Mouse (Mus musculus) brain, embryonic 14.5 days (tissue): ENCODE results near the gene Kcnh2. TPM values are rescaled to one million over a fixed set of nuclear protein-coding genes. Genes with fewer than 3 reads are reported as not detected.

ENCODE experiments used
- DNase-seq: peaks from one replicate; pipeline ENCODE4 v3.0.0-alpha.2; 2011; ENCODE audit warnings: low read depth
- CTCF ChIP-seq: fragments of 200-500 bp; IDR thresholded peaks from 2 replicates; pipeline ENCODE4 v1.5.1; 2012; ENCODE audit warnings: inconsistent platforms, mild to moderate bottlenecking, moderate library complexity, borderline replicate concordance; ENCODE audit not compliant: insufficient read depth, insufficient read length; ENCODE audit errors: extremely low read depth
- POLR2A ChIP-seq: fragments of 200-500 bp; IDR thresholded peaks from 2 replicates; pipeline ENCODE4 v1.6.1; 2012; ENCODE audit warnings: mild to moderate bottlenecking, inconsistent platforms, borderline replicate concordance; ENCODE audit not compliant: poor library complexity, insufficient read depth, insufficient read length, severe bottlenecking; ENCODE audit errors: extremely low read depth
- polyA plus RNA-seq: library from polyadenylated mRNA; depleted of rRNA; stranded (reverse); fragments of >200 nt; gene quantifications from 2 replicates; pipeline ENCODE4 v1.2.3, GENCODE M21; 2012

Kcnh2 gene
- polyA plus RNA-seq, 1 experiment: 61.1 TPM

DNA sequence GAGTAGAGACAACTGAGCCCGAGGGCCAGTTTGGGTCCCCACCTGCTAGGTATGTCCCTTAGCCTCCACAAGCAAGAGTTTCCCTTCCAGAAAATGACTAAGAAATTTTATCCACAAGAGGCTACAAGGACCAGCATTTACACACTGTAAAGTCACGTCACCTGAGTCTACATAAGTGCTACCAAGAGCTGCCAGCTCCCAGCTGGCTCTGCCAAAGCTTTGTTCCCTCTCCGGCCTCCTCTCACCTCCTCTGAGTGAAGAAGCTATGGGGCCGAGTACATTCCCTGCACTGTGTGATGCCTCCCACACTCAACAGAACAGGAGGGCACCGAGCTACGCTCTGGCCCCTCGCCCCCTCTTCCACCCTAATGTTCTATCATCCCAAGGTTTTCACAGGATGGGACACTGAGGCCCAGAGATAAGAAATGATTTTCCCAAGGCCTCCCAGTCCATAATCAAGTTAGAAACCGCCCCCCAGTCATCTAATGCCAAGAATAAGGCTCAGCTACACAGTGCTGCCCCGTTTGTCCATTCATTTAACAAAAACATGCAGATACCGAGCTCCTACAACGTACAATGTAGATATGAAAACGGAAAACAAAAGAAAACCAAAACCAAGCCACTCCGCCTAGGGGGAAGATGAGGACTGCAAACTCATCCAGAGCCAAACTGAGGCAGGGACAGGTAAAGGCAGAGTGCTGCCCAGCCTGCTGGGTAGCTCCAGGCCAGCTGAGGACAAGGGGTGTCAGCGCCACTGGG is 9.0 kb downstream of the Kcnh2 start:
- no peak for TF ChIP-seq POLR2A
- TF ChIP-seq CTCF: no peak
- DNase-seq: no peak

DNA sequence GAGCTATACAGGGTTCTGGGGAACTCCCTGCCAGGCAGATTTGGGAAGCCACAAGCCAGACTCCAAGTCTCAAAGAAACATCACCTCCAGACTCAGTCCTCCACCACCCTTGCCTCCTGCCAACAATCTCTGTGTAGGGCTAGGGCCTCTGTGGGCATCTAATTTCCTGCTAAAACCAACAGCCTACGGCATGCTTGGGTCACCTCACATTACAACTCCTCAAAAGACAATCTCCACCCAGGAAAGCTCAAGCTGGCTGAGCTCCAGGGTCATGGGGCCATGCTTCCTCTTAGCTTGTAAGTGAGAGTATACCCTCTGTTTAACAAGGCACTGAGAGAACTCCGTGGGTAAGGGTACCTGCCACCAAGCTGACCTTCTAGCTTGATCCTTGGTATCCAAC is 13.6 kb downstream of the Kcnh2 start:
- TF ChIP-seq POLR2A: no peak
- TF ChIP-seq CTCF: no peak
- no peak for DNase-seq

DNA sequence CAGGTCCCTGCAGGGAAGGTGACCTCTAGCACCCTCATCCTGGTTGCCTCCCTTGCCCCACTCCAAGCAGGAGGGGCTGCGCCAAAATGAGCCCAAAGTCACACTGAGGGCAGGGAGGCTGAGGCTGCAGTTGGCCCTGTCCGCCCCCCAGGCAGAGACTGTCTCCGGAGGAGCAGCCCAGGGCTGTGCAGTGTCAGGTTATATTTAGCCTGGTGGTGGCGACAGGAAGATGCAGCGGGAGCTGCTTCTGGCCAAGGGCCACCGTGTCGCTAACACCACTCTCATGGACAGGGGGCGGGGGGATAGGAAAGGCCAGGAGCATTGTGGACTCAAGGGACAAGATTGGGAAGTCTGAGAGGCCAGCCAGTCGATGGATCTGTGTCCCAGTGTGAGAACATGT is 14.0 kb downstream of the Kcnh2 start:
- TF ChIP-seq CTCF (0 out of 2 replicates have a peak, but pooled peaks have one; percentile 14), POLR2A (no peak)
- no peak for DNase-seq

DNA sequence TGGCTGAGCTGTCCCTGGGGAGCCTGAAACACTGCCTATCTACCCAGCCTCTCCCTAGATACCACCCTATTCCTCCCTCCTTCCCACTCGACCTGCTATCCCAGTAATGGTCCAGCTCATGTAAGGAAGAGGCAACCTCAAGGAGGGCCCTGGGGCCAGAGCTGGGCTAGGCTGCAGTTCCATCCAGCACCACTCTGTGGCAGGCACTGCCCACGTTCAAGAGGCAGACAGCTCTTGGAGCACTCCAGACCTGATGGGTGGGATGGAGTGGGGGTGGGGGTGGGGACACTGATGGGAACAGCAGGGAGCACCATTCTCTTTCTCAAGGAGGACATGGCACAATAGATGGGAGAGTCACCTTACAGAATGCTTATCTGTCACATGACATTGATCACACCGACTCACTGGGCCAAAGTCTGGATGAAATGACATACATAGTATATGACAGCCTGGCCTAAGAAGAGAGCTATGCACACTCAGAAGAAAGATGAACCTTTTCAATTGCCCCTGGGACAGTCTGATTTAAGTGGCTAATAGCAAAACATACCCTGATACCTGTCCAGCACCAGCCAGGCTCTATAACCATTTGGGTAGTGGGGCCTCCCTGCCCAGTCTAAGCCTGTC is 15.4 kb downstream of the Kcnh2 start:
- peak; percentile 73 for DNase-seq
- peak; percentile 92 for TF ChIP-seq CTCF
- TF ChIP-seq POLR2A: no peak

DNA sequence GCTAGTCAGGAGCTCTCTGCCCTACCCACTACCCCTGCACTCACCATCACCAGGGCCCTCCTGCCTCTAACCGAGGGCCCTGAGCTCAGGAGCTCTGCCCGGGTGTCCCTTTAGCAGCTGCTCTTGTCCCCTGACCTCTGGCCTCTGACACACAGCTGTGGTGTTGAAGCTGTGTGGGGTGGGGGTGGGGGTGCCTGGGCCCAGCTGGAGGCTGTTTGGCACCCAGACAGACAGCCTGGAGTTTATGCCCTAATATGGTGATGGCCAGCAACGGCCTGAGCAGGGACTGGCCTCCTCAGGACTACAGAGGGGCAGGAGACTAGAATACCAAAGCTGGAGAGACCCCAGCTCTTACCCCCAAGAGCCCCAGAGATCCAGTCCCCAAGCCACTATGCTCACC is 16.7 kb downstream of the Kcnh2 start:
- TF ChIP-seq CTCF: no peak
- no peak for TF ChIP-seq POLR2A
- DNase-seq: no peak

DNA sequence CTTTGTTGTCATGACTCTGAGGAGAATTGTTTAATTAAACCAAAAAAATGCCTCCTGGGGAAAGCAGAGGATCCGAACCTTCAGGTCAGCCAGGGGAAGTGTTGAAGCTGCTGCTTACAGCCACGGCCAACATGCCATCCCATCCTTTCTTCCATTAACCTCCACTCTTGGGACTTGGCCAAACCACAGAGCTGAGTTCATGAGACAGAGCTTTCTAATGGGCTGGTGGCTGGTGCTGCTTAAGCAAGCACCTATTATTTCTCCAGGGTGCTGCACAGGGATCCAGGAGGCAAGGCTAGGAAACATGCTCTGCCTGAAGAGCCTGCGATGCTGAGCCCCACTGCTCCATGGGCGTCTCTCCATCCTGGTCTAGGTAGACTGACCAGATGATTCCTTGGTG is 19.0 kb downstream of the Kcnh2 start:
- DNase-seq: no peak
- TF ChIP-seq CTCF (no peak), POLR2A (no peak)

DNA sequence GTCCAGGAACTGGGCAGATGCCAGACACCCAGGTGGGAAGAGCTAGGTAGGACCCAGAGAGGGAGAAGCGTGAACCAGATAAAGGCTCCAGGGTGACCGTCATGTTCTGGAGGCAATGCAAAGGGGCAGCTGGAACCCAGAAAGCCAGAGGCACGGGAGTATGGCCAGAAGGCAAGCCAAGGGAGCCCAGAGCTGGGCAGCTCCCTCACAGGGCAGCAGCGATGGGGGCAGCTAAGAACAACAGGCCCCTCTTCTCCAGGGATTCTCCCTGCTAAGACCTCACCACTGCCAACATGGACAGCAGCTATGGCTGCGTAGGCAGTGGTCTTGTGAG is 21.5 kb downstream of the Kcnh2 start:
- TF ChIP-seq CTCF: no peak
- no peak for TF ChIP-seq POLR2A
- no peak for DNase-seq

DNA sequence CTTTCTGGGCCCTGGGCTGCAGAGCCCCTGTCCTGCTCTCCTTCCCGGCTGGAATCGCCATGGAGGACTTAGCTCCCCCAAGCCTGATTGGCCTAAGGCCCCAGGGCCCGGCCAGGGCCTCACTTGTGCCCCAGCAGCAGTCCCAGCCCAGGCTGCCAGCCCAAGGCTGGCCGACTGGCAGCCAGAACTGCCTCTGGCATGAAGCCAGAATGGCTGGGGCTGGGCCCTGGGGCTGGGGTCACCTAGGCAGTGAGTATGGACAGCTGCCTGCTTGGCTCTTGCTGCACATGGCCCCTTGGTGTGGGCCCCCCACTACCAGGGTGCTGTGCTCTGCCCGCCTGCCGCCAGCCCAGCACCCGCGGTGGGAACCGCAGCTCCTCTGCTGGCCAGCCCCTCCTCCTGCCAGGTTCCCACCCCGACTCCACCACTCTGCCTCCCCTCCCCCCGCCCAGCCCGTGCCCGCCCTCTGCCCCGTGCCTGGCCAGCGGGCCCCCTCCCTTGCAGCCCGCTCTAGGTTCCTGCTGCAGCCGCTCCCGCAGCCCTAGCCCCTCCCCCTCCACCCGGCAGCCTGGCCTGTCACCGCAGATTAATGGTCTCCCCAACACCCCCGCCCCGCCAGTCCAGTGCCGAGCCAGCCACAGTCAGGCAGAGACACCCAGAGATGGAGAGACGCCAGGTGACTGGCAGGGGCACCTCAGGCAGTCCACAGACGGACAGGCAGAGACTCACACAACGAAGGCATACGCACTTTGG is 22.0 kb downstream of the Kcnh2 start:
- DNase-seq: peak; percentile 81
- TF ChIP-seq POLR2A: no peak
- no peak for TF ChIP-seq CTCF

DNA sequence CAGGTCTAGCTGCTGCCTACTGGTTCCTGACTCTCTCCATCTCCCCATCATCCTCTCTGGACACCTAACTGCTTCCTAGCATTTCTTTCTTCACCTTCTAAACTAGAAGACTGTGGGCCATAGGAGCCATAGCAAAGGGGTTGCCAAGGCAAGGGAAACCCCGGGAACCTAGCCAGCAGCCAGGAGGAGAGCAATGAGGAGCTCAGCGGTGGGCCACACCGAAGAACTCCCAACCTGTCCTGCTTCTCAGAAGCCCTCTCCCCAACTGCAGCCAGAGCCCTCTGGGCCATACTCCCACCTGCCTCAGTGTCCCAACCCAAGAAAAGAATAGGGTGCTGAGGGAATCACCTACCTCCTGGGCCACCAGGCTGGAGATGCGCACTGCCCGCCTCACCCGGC is 22.6 kb downstream of the Kcnh2 start:
- DNase-seq: peak; percentile 62
- no peak for TF ChIP-seq CTCF

DNA sequence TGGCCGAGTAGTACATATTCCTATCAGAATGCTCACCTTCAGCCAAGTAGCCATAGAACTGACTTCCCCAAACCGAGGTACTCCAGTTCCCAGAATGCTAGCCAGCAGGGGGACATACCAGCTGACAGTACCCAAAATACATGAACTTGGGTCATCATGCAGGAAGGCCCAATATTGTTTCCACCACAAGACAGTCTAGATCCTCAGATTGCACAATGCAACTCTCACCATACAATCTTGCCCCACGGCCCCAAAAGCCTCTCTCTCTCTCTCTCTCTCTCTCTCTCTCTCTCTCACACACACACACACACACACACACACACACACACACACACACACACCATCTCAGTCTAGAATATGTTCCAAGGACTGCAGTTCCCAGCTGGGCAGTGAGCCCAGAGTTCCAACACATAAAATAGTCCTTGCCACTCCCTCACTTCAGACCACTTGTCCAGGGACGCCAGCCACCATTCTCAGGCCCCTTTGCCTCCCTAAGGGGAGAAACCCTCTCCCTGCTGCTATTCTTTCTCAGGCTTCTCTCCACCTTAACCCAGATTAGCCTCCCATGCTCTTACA is 24.5 kb downstream of the Kcnh2 start:
- peak; percentile 45 for DNase-seq
- TF ChIP-seq CTCF (no peak), POLR2A (no peak)

DNA sequence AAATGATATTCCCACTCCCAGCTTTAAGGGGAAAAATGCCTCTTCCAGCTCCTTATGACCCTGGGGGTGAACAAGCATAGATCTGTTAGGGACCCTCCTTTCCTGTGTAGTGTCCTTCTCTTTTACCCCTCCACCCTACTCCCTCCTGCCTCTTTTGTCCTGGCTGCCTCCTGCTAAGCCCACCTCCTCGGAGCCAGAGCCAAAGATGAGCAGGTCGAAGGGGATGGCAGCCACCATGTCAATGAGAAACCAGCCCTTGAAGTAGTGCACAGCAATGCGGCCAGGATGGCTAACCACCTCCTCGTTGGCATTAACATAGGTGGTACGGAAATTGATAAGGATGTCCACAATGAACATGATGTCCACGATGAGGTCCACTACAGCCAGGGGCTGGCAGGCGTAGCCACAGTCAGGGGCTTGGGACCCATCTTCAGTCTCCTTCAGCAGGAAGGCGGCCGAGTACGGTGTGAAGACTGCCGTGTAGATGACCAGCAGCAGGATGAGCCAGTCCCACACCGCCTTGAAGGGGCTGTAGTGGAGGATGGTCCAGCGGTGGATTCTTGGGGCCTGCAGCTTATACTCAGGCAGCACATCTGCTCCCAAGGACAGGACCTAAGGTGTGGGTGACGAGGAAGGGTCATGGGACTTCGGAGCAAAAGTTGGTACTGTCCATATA is 25.1 kb downstream of the Kcnh2 start:
- no peak for TF ChIP-seq CTCF
- no peak for TF ChIP-seq POLR2A
- no peak for DNase-seq
